Mouse (Mus musculus): ENCODE data around the gene Lhx1. TPM values are rescaled to one million over a fixed set of nuclear protein-coding genes. Genes with fewer than 3 reads are reported as not detected.

Lhx1 gene
- polyA plus RNA-seq, 2 experiments: 0.10 TPM; not detected in 1

DNA sequence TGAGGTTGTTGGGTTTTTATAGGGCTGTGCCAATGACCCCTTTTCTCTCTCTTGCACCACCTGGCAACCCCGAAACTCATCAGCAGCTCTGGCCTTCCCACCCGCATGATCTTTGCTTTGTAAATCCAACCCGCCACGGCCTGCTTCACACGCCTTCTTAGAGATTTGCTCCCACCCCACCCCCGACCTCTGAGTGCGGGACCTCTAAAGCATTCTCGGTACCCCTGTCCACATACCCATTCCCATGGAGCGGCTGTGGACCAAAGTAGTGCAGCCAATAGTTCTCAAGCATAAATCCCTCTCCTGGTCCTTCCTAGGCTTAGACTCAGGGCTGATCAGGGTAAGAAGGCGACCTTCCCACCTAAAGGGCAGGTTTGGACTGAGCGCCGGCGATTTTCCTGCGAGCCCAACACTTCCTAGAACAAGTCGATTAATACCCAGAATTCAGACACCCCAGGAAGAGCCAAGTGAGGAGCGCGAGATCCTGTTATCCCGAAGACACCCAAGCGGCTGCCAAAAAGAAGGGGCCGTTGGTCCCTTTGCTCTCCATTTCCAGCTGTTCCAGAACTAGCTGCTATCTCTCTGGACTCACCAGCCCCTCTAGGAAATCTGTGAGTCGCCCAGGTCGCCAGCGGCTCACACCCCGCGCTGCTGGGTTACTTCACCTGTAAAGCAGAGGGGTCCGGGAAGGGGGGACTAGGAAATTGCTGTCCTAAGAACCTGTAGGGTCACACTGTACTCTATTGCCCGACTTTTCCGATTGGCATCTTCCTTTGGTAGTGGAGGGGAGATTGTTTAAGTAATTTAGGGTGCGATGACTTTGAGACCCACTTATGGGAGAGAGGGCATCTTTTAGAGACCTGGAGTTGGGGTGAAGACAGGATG is 1.9 kb upstream of the Lhx1 start:
- no peak overlapping the region for H3K4me3 ChIP-seq (replicated peaks; ENCODE audit: low read length)
- DNase-seq (ENCODE audit: low spot score) (no peak), ATAC-seq (ENCODE audit: low FRiP score, low read depth) (no peak)
- WGBS: 3% methylated on average over 29 of the region's 29 CpGs
- H3K27me3 ChIP-seq (ENCODE audit: control insufficient read depth, insufficient read depth, low read length): peaks cover 94% of the 10 kb centered on the region
- no peak overlapping the region for H3K9ac ChIP-seq (ENCODE audit: low read depth, low read length, severe bottlenecking)
- H3K9me3 ChIP-seq (ENCODE audit: control insufficient read depth, low read length): no peaks in the 10 kb centered on the region
- no peak for TF ChIP-seq POLR2A (IDR thresholded peaks at IDR 0.05; ENCODE audit: borderline replicate concordance, extremely low read depth, insufficient read depth, insufficient read length)
- no peak overlapping the region for H3K4me2 ChIP-seq (replicated peaks; ENCODE audit: low read depth, low read length, severe bottlenecking)
- peaks cover 5% of the 10 kb centered on the region; the same call in 1 of the 2 replicates for H3K4me1 ChIP-seq (ENCODE audit: control insufficient read depth, insufficient read depth, low read length)
- no peaks in the 10 kb centered on the region for H3K36me3 ChIP-seq (ENCODE audit: control insufficient read depth, insufficient read depth, low read length)
- H3K27ac ChIP-seq (replicated peaks; ENCODE audit: low read depth, low read length): no peak overlapping the region

DNA sequence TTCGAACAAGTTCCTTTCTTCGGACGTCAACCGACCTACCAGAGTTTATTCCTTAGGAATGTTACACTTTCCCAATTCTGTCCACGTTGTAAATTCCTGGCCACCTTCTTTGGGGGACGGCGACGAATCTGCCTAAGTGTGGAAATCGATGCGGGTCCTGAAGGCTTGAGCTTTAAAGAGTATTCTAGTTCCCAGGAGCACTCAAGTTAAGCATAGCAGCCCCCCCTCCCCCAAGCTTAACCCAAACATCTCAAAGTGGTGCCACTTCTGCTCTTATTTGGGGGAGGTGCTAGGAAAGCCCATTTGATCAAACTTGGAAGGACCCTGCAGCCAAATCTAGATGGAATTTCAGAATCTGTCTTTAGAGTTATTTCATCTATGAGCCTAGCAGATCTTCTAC is 1.1 kb upstream of the Lhx1 start:
- Histone ChIP-seq H3K4me2 (replicated peaks; ENCODE audit: low read depth, low read length, severe bottlenecking) (peak overlapping the region; percentile 73; the same call in 1 of the 2 replicates), H3K36me3 (ENCODE audit: control insufficient read depth, insufficient read depth, low read length) (no peaks in the 10 kb centered on the region), H3K4me1 (ENCODE audit: control insufficient read depth, insufficient read depth, low read length) (peaks cover 5% of the 10 kb centered on the region; the same call in 1 of the 2 replicates), H3K4me3 (replicated peaks; ENCODE audit: low read length) (peak overlapping the region; percentile 44), H3K9me3 (ENCODE audit: control insufficient read depth, low read length) (no peaks in the 10 kb centered on the region), H3K27ac (replicated peaks; ENCODE audit: low read depth, low read length) (no peak overlapping the region), H3K27me3 (ENCODE audit: control insufficient read depth, insufficient read depth, low read length) (peaks cover 96% of the 10 kb centered on the region), H3K9ac (ENCODE audit: low read depth, low read length, severe bottlenecking) (no peak overlapping the region)
- ATAC-seq (ENCODE audit: low FRiP score, low read depth) (no peak), DNase-seq (ENCODE audit: low spot score) (no peak)
- under 1% methylated on average over 10 of the region's 10 CpGs for WGBS
- TF ChIP-seq POLR2A (IDR thresholded peaks at IDR 0.05; ENCODE audit: borderline replicate concordance, extremely low read depth, insufficient read depth, insufficient read length): no peak

- no peak for TF ChIP-seq POLR2A (IDR thresholded peaks at IDR 0.05; ENCODE audit: borderline replicate concordance, extremely low read depth, insufficient read depth, insufficient read length)
- 1% methylated on average over 45 of the region's 48 CpGs for WGBS
- ATAC-seq (ENCODE audit: low FRiP score, low read depth) (no peak), DNase-seq (ENCODE audit: low spot score) (no peak)
- H3K36me3 ChIP-seq (ENCODE audit: control insufficient read depth, insufficient read depth, low read length): no peaks in the 10 kb centered on the region
- peak overlapping the region; percentile 44 for H3K4me3 ChIP-seq (replicated peaks; ENCODE audit: low read length)
- H3K9me3 ChIP-seq (ENCODE audit: control insufficient read depth, low read length): no peaks in the 10 kb centered on the region
- H3K4me2 ChIP-seq (replicated peaks; ENCODE audit: low read depth, low read length, severe bottlenecking): peak overlapping the region; percentile 73
- peaks cover 5% of the 10 kb centered on the region; the same call in 1 of the 2 replicates for H3K4me1 ChIP-seq (ENCODE audit: control insufficient read depth, insufficient read depth, low read length)
- H3K27me3 ChIP-seq (ENCODE audit: control insufficient read depth, insufficient read depth, low read length): peaks cover 96% of the 10 kb centered on the region
- H3K27ac ChIP-seq (replicated peaks; ENCODE audit: low read depth, low read length): no peak overlapping the region
- no peak overlapping the region for H3K9ac ChIP-seq (ENCODE audit: low read depth, low read length, severe bottlenecking)
Measured at GRCm38 (mm10) chr11:84524511-84525270, 644 bp downstream of the Lhx1 start.

DNA sequence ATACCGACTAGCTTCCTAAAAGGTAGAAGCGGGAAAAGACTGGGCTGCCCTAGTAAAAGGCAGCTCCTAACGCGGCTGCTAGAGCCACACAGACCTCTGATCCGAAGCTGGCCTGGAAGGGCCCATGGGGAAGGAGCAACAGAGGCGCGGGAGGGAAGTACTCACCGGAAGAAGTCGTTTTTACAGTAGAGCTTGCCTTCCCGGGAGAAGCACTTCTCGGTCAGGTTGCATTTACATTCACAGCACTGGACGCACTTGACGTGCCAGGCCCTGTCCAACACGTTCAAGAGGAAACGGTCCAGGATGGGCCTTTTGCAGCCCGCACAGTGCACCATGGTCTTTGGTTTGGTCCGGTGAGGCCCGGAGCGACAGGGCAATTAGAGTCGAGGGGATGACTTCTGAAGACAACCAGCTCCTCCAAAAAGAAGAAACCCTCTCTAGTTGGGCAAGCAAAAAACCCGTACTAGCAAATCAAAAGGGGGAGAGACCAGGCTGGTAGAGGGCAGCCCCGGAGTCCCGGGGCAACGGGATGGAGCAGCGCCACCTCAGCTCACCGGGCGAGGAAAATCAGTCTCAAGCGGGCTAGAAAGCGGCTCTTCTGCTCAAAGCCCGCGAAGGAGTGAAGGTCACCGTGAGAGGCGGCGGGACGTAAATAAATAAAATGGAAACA is 1.4 kb downstream of the Lhx1 start:
- Histone ChIP-seq H3K36me3 (ENCODE audit: control insufficient read depth, insufficient read depth, low read length) (no peaks in the 10 kb centered on the region), H3K9ac (ENCODE audit: low read depth, low read length, severe bottlenecking) (no peak overlapping the region), H3K27ac (replicated peaks; ENCODE audit: low read depth, low read length) (no peak overlapping the region), H3K9me3 (ENCODE audit: control insufficient read depth, low read length) (no peaks in the 10 kb centered on the region), H3K4me1 (ENCODE audit: control insufficient read depth, insufficient read depth, low read length) (peaks cover 5% of the 10 kb centered on the region; the same call in 1 of the 2 replicates), H3K27me3 (ENCODE audit: control insufficient read depth, insufficient read depth, low read length) (peaks cover 96% of the 10 kb centered on the region), H3K4me2 (replicated peaks; ENCODE audit: low read depth, low read length, severe bottlenecking) (no peak overlapping the region), H3K4me3 (replicated peaks; ENCODE audit: low read length) (no peak overlapping the region)
- under 1% methylated on average over 35 of the region's 35 CpGs for WGBS
- ATAC-seq (ENCODE audit: low FRiP score, low read depth): no peak
- DNase-seq (ENCODE audit: low spot score): no peak
- no peak for TF ChIP-seq POLR2A (IDR thresholded peaks at IDR 0.05; ENCODE audit: borderline replicate concordance, extremely low read depth, insufficient read depth, insufficient read length)

DNA sequence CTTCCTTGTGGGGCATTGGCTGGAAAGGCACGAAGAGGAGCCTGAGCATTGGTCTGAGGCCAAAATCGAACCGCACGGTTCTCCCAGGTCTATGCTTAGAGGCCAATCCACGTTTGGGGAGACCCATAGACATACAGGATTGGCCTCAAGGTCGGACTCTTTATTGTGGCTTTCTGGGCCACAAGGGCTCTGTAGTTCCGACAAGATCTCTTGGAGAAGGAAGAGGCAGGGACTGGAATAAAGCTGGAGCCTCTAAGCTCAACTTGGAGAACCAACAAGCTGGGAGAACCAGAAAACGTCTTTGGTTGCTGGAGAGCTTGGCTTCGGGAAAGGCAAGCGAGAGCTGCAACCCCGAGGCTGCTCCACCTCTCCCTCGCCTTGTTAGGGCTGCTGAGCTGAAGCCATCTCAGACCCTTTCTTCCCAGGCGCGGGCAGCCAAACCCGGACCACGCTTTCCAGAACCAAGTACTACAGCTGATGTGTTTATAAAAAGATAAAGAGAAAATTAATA is 2.0 kb downstream of the Lhx1 start:
- TF ChIP-seq POLR2A (IDR thresholded peaks at IDR 0.05; ENCODE audit: borderline replicate concordance, extremely low read depth, insufficient read depth, insufficient read length): no peak
- H3K36me3 ChIP-seq (ENCODE audit: control insufficient read depth, insufficient read depth, low read length): no peaks in the 10 kb centered on the region
- H3K9ac ChIP-seq (ENCODE audit: low read depth, low read length, severe bottlenecking): no peak overlapping the region
- ATAC-seq (ENCODE audit: low FRiP score, low read depth) (no peak), DNase-seq (ENCODE audit: low spot score) (no peak)
- no peak overlapping the region for H3K27ac ChIP-seq (replicated peaks; ENCODE audit: low read depth, low read length)
- no peak overlapping the region for H3K4me2 ChIP-seq (replicated peaks; ENCODE audit: low read depth, low read length, severe bottlenecking)
- no peaks in the 10 kb centered on the region for H3K9me3 ChIP-seq (ENCODE audit: control insufficient read depth, low read length)
- WGBS: 2% methylated on average over 16 of the region's 16 CpGs
- H3K27me3 ChIP-seq (ENCODE audit: control insufficient read depth, insufficient read depth, low read length): peaks cover 98% of the 10 kb centered on the region
- H3K4me1 ChIP-seq (ENCODE audit: control insufficient read depth, insufficient read depth, low read length): peaks cover 5% of the 10 kb centered on the region; the same call in 1 of the 2 replicates
- no peak overlapping the region for H3K4me3 ChIP-seq (replicated peaks; ENCODE audit: low read length)
